Mouse (Mus musculus) retina, embryonic 14.5 days (tissue): ENCODE measurements around the gene Fez1.

Experiments
- DNase-seq: peaks from one replicate; pipeline ENCODE4 v3.0.0-alpha.2; 2015; ENCODE audit warnings: low spot score

The Fez1 gene

DNA sequence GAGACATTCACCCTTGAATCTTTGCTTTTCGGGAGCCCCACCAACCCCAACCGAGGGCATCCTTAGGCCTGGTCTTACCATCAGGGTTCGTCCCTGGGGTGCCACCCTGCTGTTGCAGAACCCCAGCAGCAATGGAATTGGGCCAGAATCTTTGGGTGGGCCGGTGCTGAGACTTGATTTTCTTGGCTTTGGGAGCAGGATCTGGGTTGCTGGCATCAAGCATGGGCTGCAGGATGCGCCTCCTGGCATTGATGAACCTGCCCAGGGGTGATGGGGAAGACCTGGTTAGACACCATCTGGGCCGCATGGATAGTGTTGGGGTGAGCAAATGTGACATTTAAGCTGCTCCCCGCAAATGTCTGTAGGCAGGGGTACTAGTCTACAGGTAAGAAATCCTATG is 72.6 kb downstream of the Fez1 start:
- DNase-seq: no peak

DNA sequence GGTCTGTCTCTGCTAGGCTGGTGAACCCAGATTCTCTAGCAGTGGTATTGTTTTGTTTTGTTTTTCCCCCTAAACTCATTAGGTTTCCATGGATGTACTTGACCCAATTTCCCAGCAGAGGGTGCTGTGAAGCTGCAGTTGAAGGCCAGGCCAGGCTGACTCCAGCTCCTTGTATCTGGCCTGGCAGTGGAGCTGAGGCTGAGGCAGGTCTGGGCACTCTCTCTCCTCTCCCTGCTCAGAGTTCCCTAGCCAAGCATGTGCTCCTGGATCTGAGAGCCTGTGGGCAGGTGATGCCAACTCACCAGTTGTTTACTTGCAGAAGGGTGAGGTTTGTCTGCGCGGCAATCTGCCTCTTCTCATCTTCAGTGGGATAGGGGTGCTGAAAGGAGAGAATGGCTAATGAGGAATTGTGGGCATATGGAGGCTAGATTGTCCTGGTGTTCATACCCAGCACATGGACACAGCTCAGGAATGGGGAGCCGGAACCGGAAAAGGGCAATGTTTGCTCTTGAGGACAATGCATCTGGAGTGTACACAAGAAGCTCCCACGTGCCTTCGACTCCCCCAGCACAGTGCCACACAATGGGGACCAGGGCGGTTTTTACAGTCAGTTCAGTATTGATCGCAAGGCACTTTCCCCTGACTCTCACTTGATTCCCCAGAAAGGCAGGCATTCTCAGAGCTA is 73.5 kb downstream of the Fez1 start:
- peak; percentile 80 for DNase-seq

DNA sequence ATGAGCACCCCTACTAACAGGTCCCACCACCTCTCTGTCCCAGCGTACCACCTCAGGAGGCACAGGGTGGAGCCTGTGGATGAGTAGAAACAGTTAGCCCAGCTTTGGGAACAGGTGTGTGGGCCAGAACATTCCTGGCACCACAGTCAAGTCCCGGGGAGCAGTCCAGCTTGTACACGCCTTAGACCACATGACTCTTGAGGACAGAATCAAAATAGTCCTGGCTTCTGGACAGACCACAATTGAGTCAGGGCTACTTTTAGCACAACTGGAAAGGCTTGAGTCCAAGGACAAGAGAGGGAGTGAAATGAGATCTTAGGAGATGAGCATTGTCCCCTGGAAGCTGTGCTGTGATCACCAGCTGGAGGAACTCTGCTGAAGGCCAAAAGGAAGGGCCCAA is 76.9 kb downstream of the Fez1 start:
- DNase-seq: no peak

DNA sequence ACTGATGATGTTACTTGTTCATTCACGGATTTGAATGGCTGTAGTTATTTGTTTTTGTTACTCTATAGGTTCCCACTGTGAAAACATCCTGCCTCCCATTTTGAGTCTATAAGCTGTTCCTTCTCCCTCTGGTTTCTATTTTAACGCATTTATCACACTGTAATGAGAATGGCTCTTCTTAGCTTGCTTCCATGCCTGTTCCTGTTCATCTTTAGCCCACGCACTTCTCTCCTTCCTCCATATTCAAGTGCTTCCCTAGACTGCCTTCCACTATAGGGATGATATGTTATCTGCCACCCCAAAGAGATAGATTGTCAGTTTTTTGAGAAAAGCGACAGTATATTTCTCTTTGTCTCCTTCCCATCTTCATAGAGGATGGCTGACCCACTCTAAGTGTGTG is 78.8 kb downstream of the Fez1 start:
- DNase-seq: no peak

DNA sequence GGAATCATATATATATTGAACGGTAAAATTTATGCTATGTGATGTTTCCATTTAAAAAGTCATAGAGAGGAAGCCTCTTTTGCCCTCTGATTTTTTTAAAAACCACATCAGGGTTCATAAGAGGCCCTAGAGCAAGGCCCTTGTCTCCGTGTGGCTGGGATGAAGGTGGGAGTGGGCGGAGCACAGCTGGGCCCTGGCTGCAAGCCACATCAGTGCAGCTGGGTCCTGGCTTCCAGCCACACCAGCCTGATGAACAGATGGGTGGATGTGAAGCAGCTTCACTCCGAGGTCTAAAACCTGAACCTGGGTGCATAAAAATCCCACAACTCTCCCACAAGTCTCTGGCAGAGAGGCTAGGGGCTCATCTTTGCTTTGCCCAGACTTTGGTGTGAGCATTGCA is 83.8 kb downstream of the Fez1 start:
- DNase-seq: no peak

DNA sequence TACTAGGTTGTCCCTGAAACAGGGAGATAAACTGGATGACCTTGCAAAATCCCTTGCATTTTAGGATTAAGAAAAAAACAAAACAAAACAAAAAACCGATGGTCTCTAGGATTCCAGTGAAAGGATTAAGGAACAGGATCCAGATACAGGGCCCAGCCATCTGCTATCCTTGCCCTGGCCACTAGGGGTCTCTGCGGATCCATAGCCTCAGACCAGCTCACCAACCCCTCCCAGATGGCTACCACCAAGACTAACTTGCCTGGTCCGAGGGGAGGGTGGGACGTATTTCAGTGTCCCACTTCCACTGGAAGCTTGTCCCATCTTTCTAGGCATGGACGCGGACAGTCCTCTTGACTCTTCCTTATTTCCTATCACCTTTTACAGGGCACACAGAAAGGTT is 94.7 kb downstream of the Fez1 start:
- peak; percentile 93 for DNase-seq

DNA sequence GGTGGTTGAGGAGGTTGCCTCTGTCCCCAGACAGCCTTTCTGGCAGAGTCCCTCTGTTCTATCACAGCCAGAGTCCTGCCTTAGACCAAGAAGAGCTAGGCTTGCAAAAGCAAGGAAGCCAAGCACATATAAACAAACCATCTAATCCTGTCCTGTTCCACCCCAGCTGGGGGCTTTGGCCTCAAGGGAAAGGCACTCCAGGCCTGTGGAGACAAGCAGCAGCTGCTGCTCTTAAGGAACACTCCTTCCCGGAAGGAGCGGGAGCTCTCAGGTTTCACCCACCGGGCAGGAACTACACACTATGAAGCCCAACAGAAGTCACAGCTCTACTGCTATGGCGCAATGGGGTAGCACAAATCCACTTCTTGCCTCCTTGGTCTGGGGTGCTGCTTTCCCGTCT is 95.3 kb downstream of the Fez1 start:
- no peak for DNase-seq

DNA sequence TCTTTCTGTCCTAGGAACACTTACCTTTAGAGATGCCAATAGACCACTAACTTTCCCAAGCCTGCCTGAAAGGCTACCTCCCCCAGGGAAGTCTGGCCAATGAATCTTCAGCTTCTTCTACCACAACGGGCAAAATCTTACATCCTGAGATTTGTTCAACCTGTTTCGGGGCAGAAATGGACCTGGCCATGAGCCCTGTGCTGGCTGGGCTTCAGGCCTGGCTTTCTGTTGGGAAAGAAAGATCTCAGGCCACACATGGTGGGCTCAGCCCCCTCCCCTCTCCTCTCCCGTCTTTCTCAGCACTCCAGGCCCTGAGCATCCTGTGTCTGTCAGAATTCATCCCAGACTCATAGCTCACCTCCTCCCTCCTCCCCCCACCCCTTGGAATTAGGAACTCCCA is 96.9 kb downstream of the Fez1 start:
- no peak for DNase-seq

DNA sequence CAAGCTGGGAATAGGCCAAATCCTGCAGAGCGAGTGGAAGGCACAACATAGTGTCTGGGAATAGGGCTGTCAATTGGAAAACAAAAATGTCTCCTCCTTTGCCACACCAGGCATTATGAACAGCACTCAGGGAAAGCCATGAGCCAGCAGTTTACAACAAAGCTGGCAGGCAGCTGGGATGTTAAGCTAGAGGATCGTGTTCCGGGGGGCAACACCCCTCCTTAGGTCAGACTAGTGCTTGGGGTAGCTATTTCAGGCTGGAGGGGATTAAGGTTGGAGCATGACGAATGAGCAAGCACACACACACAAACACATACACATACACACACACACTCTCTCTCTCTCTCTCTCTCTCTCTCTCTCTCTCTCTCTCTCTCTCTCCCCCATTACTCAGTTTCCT is 97.8 kb downstream of the Fez1 start:
- no peak for DNase-seq

DNA sequence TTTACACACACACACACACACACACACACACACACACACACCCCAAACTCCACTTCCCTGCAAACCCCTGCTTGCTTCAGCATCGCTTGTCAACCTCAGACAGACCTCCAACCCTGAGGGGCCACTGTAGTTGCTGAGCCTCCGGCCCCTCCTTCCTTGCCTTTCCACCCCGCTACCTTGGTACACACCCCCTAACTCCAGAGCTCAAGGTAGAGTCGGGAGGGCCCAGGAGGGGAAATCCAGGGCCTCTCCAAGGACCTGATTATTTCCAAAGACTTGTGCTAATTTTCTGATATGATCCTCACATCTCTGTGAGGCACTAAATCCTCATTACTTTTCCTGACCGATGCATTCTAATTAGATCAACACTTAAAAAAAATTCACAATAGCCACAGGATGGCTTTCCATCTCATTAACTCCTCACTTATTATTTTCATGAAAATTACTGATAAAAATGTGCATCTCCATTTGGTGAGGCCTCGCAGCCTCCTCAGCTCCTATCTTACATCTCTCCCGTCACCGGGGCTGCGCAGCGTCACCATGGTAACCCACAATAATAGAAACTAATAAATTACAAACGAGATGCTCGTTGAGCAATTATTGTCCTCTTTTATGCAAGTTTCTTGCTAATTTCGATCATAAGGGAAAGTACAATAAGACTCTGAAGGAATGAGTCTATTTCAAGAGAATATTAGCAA is 100.2 kb downstream of the Fez1 start:
- peak; percentile 45 for DNase-seq

DNA sequence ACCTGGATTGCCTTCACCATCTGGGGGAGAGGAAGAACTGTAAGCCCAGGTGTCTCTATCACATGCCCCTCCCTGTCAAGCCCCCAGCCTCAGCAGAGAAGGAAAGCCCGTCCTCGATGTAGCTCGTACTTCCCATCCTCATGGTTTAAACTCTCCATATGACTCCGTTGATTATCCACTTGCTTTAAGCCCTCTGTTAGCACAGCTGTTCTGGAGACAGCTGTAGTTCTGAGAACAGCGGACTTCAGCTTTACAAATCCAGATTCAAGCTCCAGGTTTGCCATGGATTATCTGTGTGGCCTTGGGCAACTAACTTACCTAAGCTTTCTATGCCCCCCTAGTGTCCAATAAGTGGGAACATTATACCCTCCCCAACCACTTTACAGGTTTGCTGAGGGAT is 102.1 kb downstream of the Fez1 start:
- DNase-seq: no peak
